Mouse (Mus musculus) CH12.LX (cell line): Measurements from ENCODE around the gene Akap1. TPM values are rescaled to one million over a fixed set of nuclear protein-coding genes. Genes with fewer than 3 reads are reported as not detected.

ENCODE experiments used
- DNase-seq: peaks from one replicate; pipeline ENCODE4 v3.0.0-alpha.2; 2013; ENCODE audit errors: extremely low read depth
- H3K27ac ChIP-seq: 2 replicates; pipeline ENCODE4 v1.5.1; 2012; ENCODE audit warnings: low read depth, mild to moderate bottlenecking, control low read depth, moderate library complexity; ENCODE audit not compliant: insufficient read depth
- H3K27me3 ChIP-seq: replicated peaks from 2 replicates; pipeline ENCODE3; 2012; ENCODE audit warnings: inconsistent platforms
- H3K36me3 ChIP-seq, 2 experiments: replicated peaks in 1 of 2; 2 replicates each; pipeline versions ENCODE3 to v1.6.1; 2012; ENCODE audit warnings: inconsistent platforms in 1 of 2, low read length in 1 of 2, mild to moderate bottlenecking in 1 of 2, mixed read lengths in 1 of 2, moderate library complexity in 1 of 2; ENCODE audit not compliant: control insufficient read depth in 1 of 2, insufficient read depth in 1 of 2
- H3K4me1 ChIP-seq, 2 experiments: 2 replicates each; pipeline ENCODE4 v1.6.1; 2012; ENCODE audit warnings: inconsistent platforms in 1 of 2, moderate library complexity in 1 of 2; ENCODE audit not compliant: insufficient read depth in 2 of 2, control insufficient read depth in 1 of 2
- H3K4me2 ChIP-seq: 2 replicates; pipeline ENCODE4 v1.6.1; 2012; ENCODE audit warnings: low read depth, mild to moderate bottlenecking, control low read depth; ENCODE audit not compliant: poor library complexity, insufficient read depth, severe bottlenecking
- H3K4me3 ChIP-seq, 3 experiments: fragments of 150-350 bp in 1 of 3; sonication (generic) in 1 of 3; replicated peaks in 1 of 3; 2 replicates each; pipeline versions ENCODE3 to v1.5.1; 2011 to 2012; ENCODE audit warnings: low read depth in 2 of 3, low read length in 2 of 3, mild to moderate bottlenecking in 2 of 3, moderate library complexity in 2 of 3, control low read depth in 1 of 3, improper control_type of control experiment in 1 of 3, inconsistent platforms in 1 of 3, mixed read lengths in 1 of 3; ENCODE audit not compliant: poor library complexity in 1 of 3
- H3K79me2 ChIP-seq: replicated peaks from 2 replicates; pipeline ENCODE4 v1.6.1; 2012; ENCODE audit warnings: mild to moderate bottlenecking, moderate library complexity; ENCODE audit not compliant: control insufficient read depth, poor library complexity, insufficient read depth, severe bottlenecking; ENCODE audit errors: extremely low read depth
- H3K9ac ChIP-seq: 2 replicates; pipeline ENCODE4 v1.6.1; 2012; ENCODE audit warnings: low read depth, mild to moderate bottlenecking, control low read depth, moderate library complexity; ENCODE audit not compliant: insufficient read depth
- H3K9me3 ChIP-seq: replicated peaks from 2 replicates; pipeline ENCODE3; 2012; ENCODE audit warnings: low read length, inconsistent platforms, mixed read lengths
- CTCF ChIP-seq, 2 experiments: IDR thresholded peaks in 1 of 2; conservative IDR thresholded peaks in 1 of 2; 2 replicates each; pipeline ENCODE4 v1.5.1; 2011 to 2012; ENCODE audit warnings: low read depth in 2 of 2, low read length in 2 of 2, improper control_type of control experiment in 1 of 2, inconsistent platforms in 1 of 2, mild to moderate bottlenecking in 1 of 2, moderate library complexity in 1 of 2
- HCFC1 ChIP-seq: IDR thresholded peaks from 2 replicates; pipeline ENCODE4 v1.6.1; 2012; ENCODE audit warnings: low read depth, mild to moderate bottlenecking, inconsistent platforms, low read length, improper control_type of control experiment
- IRF4 ChIP-seq: IDR thresholded peaks from 2 replicates; pipeline ENCODE4 v1.6.1; 2014; ENCODE audit warnings: low read depth, mild to moderate bottlenecking, inconsistent platforms, low read length, improper control_type of control experiment
- KAT2A ChIP-seq: IDR thresholded peaks from 2 replicates; pipeline ENCODE4 v1.6.1; 2012; ENCODE audit warnings: low read length, improper control_type of control experiment, inconsistent platforms; ENCODE audit not compliant: insufficient replicate concordance
- MAFK ChIP-seq: IDR thresholded peaks from 2 replicates; pipeline ENCODE4 v1.6.1; 2011; ENCODE audit warnings: low read length, improper control_type of control experiment; ENCODE audit not compliant: insufficient replicate concordance
- MAX ChIP-seq: IDR thresholded peaks from 2 replicates; pipeline ENCODE4 v1.6.1; 2011; ENCODE audit warnings: low read length, improper control_type of control experiment
- MEF2A ChIP-seq: IDR thresholded peaks from 2 replicates; pipeline ENCODE4 v1.6.1; 2014; ENCODE audit warnings: low read depth, mild to moderate bottlenecking, inconsistent platforms, low read length, improper control_type of control experiment, borderline replicate concordance
- MYC ChIP-seq: IDR thresholded peaks from 2 replicates; pipeline ENCODE4 v1.6.1; 2011; ENCODE audit warnings: low read depth, mild to moderate bottlenecking, improper control_type of control experiment, low read length
- NRF1 ChIP-seq: IDR thresholded peaks from 2 replicates; pipeline ENCODE4 v1.6.1; 2014; ENCODE audit warnings: low read depth, mild to moderate bottlenecking, inconsistent platforms, low read length, improper control_type of control experiment, moderate library complexity
- PAX5 ChIP-seq: IDR thresholded peaks from 2 replicates; pipeline ENCODE4 v1.6.1; 2012; ENCODE audit warnings: low read length, inconsistent platforms, mixed read lengths
- POLR2A ChIP-seq: IDR thresholded peaks from 2 replicates; pipeline ENCODE4 v1.6.1; 2011; ENCODE audit warnings: low read depth, mild to moderate bottlenecking, improper control_type of control experiment, low read length
- RAD21 ChIP-seq: IDR thresholded peaks from 2 replicates; pipeline ENCODE4 v1.6.1; 2011; ENCODE audit warnings: low read depth, mild to moderate bottlenecking, low read length, improper control_type of control experiment, moderate library complexity
- SIN3A ChIP-seq: IDR thresholded peaks from 2 replicates; pipeline ENCODE4 v1.6.1; 2012; ENCODE audit warnings: low read length, improper control_type of control experiment, inconsistent platforms
- SMC3 ChIP-seq: IDR thresholded peaks from 2 replicates; pipeline ENCODE4 v1.6.1; 2011; ENCODE audit warnings: low read depth, low read length, improper control_type of control experiment
- UBTF ChIP-seq: IDR thresholded peaks from 2 replicates; pipeline ENCODE4 v1.6.1; 2012; ENCODE audit warnings: low read depth, mild to moderate bottlenecking, inconsistent platforms, low read length, improper control_type of control experiment, moderate library complexity
- USF2 ChIP-seq: conservative IDR thresholded peaks from 2 replicates; pipeline ENCODE4 v1.6.1; 2011; ENCODE audit warnings: low read depth, low read length, improper control_type of control experiment
- ZMIZ1 ChIP-seq: IDR thresholded peaks from 2 replicates; pipeline ENCODE4 v1.6.1; 2012; ENCODE audit warnings: low read depth, mild to moderate bottlenecking, inconsistent platforms, low read length, improper control_type of control experiment
- ZNF384 ChIP-seq: IDR thresholded peaks from 2 replicates; pipeline ENCODE4 v1.6.1; 2012; ENCODE audit warnings: low read depth, low read length, improper control_type of control experiment, inconsistent platforms
- dilution Hi-C: fragments of 300-500 bp; cut with MboI; formaldehyde crosslinking; loops from 2 replicates; pipeline ENCODE4 v1.14.3; 2020; ENCODE audit warnings: low sequenced_read_pairs; ENCODE audit not compliant: extremely low pct_unique_long_range_greater_than_20kb, extremely low pct_ligation_motif_present
- in situ Hi-C: fragments of 300-500 bp; cut with MboI; formaldehyde crosslinking; loops from 3 replicates; pipeline ENCODE4 v1.14.3; 2019; ENCODE audit warnings: low sequenced_read_pairs, low pct_ligation_motif_present, low pct_unique_long_range_greater_than_20kb, mixed read lengths
- polyA plus RNA-seq: library from polyadenylated mRNA; unstranded; fragments of >175 nt; gene quantifications from 2 replicates; pipeline ENCODE4 v1.2.1, GENCODE M21; 2012; ENCODE audit warnings: low read depth; ENCODE audit not compliant: insufficient read length
- total RNA-seq, 2 experiments: library from RNA; depleted of rRNA; stranded (reverse); fragments of 300-350 nt in 1 of 2; fragments of >200 nt in 1 of 2; gene quantifications; 2 replicates each; pipeline ENCODE4 v1.2.3; 2012 to 2014

Gene Akap1
- total and polyA plus RNA-seq, 3 experiments, result 46.4 to 54.8 (median 51.6) TPM

GRCm38 (mm10) chr11:88828528-88828927, 35.9 kb downstream of the Akap1 start:
- peak; percentile 65 for TF ChIP-seq MAX
- peak; percentile 50; the same call in 1 of the 2 replicates for TF ChIP-seq SMC3
- TF ChIP-seq RAD21, result peak; percentile 42
- peak; percentile 94 for TF ChIP-seq MYC
- TF ChIP-seq POLR2A, result no peak
- TF ChIP-seq UBTF, result no peak
- TF ChIP-seq CTCF (conservative IDR thresholded peaks at IDR 0.05 in 1 of 2, IDR thresholded peaks at IDR 0.05 in 1 of 2; ENCODE audit: low read depth in 2 of 2, low read length in 2 of 2), result peak; percentile 35 to 64; a peak in 3 of 4 replicates
- peak; percentile 91 for TF ChIP-seq ZNF384
- Histone ChIP-seq H3K36me3 (peaks cover 19 to 40% of the 10 kb centered on the region in 2 experiments), H3K9me3 (no peaks in the 10 kb centered on the region), H3K4me1 (0 out of 4 replicates have a peak, but pooled peaks cover 0 to under 1% of the 10 kb centered on the region in 2 experiments), H3K79me2 (no peaks in the 10 kb centered on the region), H3K27ac (no peak overlapping the region), H3K27me3 (peaks cover 2% of the 10 kb centered on the region), H3K4me2 (no peak overlapping the region), H3K9ac (no peak overlapping the region), H3K4me3 (no peak overlapping the region)
- dilution Hi-C loops (no loop called here), in situ Hi-C loops (loop anchor here (5.0 to 10.0 kb wide), 4 partner anchors 534 to 861 kb away; partner anchors contain the start of gene Ccdc182)
- DNase-seq, result no peak

GRCm38 (mm10) chr11:88825909-88826308, 38.5 kb downstream of the Akap1 start:
- H3K4me3 ChIP-seq, result no peak overlapping the region
- DNase-seq, result no peak
- no peak overlapping the region for H3K9ac ChIP-seq
- no peaks in the 10 kb centered on the region for H3K79me2 ChIP-seq
- dilution Hi-C loops (no loop called here), in situ Hi-C loops (loop anchor here (5.0 to 10.0 kb wide), 4 partner anchors 531 to 859 kb away; partner anchors contain the start of gene Ccdc182)
- no peak overlapping the region for H3K27ac ChIP-seq
- H3K9me3 ChIP-seq, result no peaks in the 10 kb centered on the region
- H3K27me3 ChIP-seq, result peaks cover 5% of the 10 kb centered on the region
- no peak overlapping the region for H3K4me2 ChIP-seq
- TF ChIP-seq NRF1, result no peak
- no peak for TF ChIP-seq USF2
- no peak for TF ChIP-seq ZMIZ1
- no peak for TF ChIP-seq MEF2A
- TF ChIP-seq POLR2A, result no peak
- peak; percentile 33 for TF ChIP-seq SMC3
- no peak for TF ChIP-seq KAT2A
- TF ChIP-seq PAX5, result no peak
- peak in 1 of 2 experiments; percentile 44; a peak in 2 of 4 replicates for TF ChIP-seq CTCF (conservative IDR thresholded peaks at IDR 0.05 in 1 of 2, IDR thresholded peaks at IDR 0.05 in 1 of 2; ENCODE audit: low read depth in 2 of 2, low read length in 2 of 2)
- TF ChIP-seq MAFK, result no peak
- TF ChIP-seq RAD21, result peak; percentile 30
- TF ChIP-seq IRF4, result no peak
- no peak for TF ChIP-seq SIN3A
- TF ChIP-seq HCFC1, result no peak
- H3K4me1 ChIP-seq, result peaks cover 2 to 4% of the 10 kb centered on the region in 2 experiments; a peak in 2 of 4 replicates
- H3K36me3 ChIP-seq, result peaks cover 0 to 14% of the 10 kb centered on the region in 2 experiments
